Mouse (Mus musculus): ENCODE measurements at regions not wholly inside any gene's neighbourhood (a gene's known extent, or its start where the extent isn't known, plus 50 kb on each side); places are given as distances from the start of the nearest gene placed in this dataset.

DNA sequence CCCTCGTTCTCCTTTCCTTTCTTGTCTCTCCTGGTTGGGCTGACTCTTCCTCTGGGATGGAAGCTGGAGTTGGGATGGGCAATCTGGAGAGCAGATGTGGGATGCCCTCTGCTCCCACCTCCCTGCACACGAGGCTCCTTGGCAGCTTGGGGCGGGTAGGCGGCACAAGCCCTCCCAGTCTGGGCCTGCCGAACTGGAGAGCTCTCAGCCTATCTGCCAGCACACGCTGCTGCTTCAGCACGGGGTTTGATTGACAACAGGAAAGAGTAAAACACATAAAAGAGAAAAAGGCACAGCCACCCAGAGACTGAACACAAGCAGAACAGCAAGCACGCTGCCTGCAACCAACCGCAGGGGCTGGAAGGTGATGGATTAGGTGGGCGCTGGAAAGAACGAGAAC, 121.9 kb upstream of the Pja1 start:
- no peak for TF ChIP-seq CTCF (conservative IDR thresholded peaks at IDR 0.05; ENCODE audit: insufficient read depth, insufficient read length, low read depth, low read length)
- no peak for TF ChIP-seq POLR2A (IDR thresholded peaks at IDR 0.05; ENCODE audit: low read depth, low read length)
